Mouse (Mus musculus) CH12.LX (cell line): ENCODE measurements around the gene Erich2. TPM values are rescaled to one million over a fixed set of nuclear protein-coding genes. Genes with fewer than 3 reads are reported as not detected.
A peak's percentile ranks its signal among the peaks of the same experiment; 100 is the strongest.

Experiments
- DNase-seq: peaks from one replicate; pipeline ENCODE4 v3.0.0-alpha.2; 2013; ENCODE audit errors: extremely low read depth
- H3K27ac ChIP-seq: 2 replicates; pipeline ENCODE4 v1.5.1; 2012; ENCODE audit warnings: low read depth, mild to moderate bottlenecking, control low read depth, moderate library complexity; ENCODE audit not compliant: insufficient read depth
- H3K27me3 ChIP-seq: replicated peaks from 2 replicates; pipeline ENCODE3; 2012; ENCODE audit warnings: inconsistent platforms
- H3K36me3 ChIP-seq, 2 experiments: replicated peaks in 1 of 2; 2 replicates each; pipeline versions ENCODE3 to v1.6.1; 2012; ENCODE audit warnings: inconsistent platforms in 1 of 2, low read length in 1 of 2, mild to moderate bottlenecking in 1 of 2, mixed read lengths in 1 of 2, moderate library complexity in 1 of 2; ENCODE audit not compliant: control insufficient read depth in 1 of 2, insufficient read depth in 1 of 2
- H3K4me1 ChIP-seq, 2 experiments: 2 replicates each; pipeline ENCODE4 v1.6.1; 2012; ENCODE audit warnings: inconsistent platforms in 1 of 2, moderate library complexity in 1 of 2; ENCODE audit not compliant: insufficient read depth in 2 of 2, control insufficient read depth in 1 of 2
- H3K4me2 ChIP-seq: 2 replicates; pipeline ENCODE4 v1.6.1; 2012; ENCODE audit warnings: low read depth, mild to moderate bottlenecking, control low read depth; ENCODE audit not compliant: poor library complexity, insufficient read depth, severe bottlenecking
- H3K4me3 ChIP-seq, 3 experiments: fragments of 150-350 bp in 1 of 3; sonication (generic) in 1 of 3; replicated peaks in 1 of 3; 2 replicates each; pipeline versions ENCODE3 to v1.5.1; 2011 to 2012; ENCODE audit warnings: low read depth in 2 of 3, low read length in 2 of 3, mild to moderate bottlenecking in 2 of 3, moderate library complexity in 2 of 3, control low read depth in 1 of 3, improper control_type of control experiment in 1 of 3, inconsistent platforms in 1 of 3, mixed read lengths in 1 of 3; ENCODE audit not compliant: poor library complexity in 1 of 3
- H3K79me2 ChIP-seq: replicated peaks from 2 replicates; pipeline ENCODE4 v1.6.1; 2012; ENCODE audit warnings: mild to moderate bottlenecking, moderate library complexity; ENCODE audit not compliant: control insufficient read depth, poor library complexity, insufficient read depth, severe bottlenecking; ENCODE audit errors: extremely low read depth
- H3K9ac ChIP-seq: 2 replicates; pipeline ENCODE4 v1.6.1; 2012; ENCODE audit warnings: low read depth, mild to moderate bottlenecking, control low read depth, moderate library complexity; ENCODE audit not compliant: insufficient read depth
- H3K9me3 ChIP-seq: replicated peaks from 2 replicates; pipeline ENCODE3; 2012; ENCODE audit warnings: low read length, inconsistent platforms, mixed read lengths
- BHLHE40 ChIP-seq: IDR thresholded peaks from 2 replicates; pipeline ENCODE4 v1.6.1; 2011; ENCODE audit warnings: mild to moderate bottlenecking, low read depth, low read length, improper control_type of control experiment
- CHD1 ChIP-seq: IDR thresholded peaks from 2 replicates; pipeline ENCODE4 v1.6.1; 2012; ENCODE audit warnings: low read depth, low read length, improper control_type of control experiment, inconsistent platforms
- CTCF ChIP-seq, 2 experiments: IDR thresholded peaks in 1 of 2; conservative IDR thresholded peaks in 1 of 2; 2 replicates each; pipeline ENCODE4 v1.5.1; 2011 to 2012; ENCODE audit warnings: low read depth in 2 of 2, low read length in 2 of 2, improper control_type of control experiment in 1 of 2, inconsistent platforms in 1 of 2, mild to moderate bottlenecking in 1 of 2, moderate library complexity in 1 of 2
- EP300 ChIP-seq: IDR thresholded peaks from 2 replicates; pipeline ENCODE4 v1.6.1; 2011; ENCODE audit warnings: low read length, improper control_type of control experiment
- ETS1 ChIP-seq: conservative IDR thresholded peaks from 2 replicates; pipeline ENCODE4 v1.6.1; 2012; ENCODE audit warnings: low read depth, mild to moderate bottlenecking, inconsistent platforms, low read length, improper control_type of control experiment, moderate library complexity
- HCFC1 ChIP-seq: IDR thresholded peaks from 2 replicates; pipeline ENCODE4 v1.6.1; 2012; ENCODE audit warnings: low read depth, mild to moderate bottlenecking, inconsistent platforms, low read length, improper control_type of control experiment
- JUND ChIP-seq: conservative IDR thresholded peaks from 2 replicates; pipeline ENCODE4 v1.6.1; 2011; ENCODE audit warnings: low read depth, low read length, improper control_type of control experiment
- MAFK ChIP-seq: IDR thresholded peaks from 2 replicates; pipeline ENCODE4 v1.6.1; 2011; ENCODE audit warnings: low read length, improper control_type of control experiment; ENCODE audit not compliant: insufficient replicate concordance
- MAZ ChIP-seq: IDR thresholded peaks from 2 replicates; pipeline ENCODE4 v1.6.1; 2012; ENCODE audit warnings: low read depth, mild to moderate bottlenecking, inconsistent platforms, low read length, improper control_type of control experiment, moderate library complexity
- PAX5 ChIP-seq: IDR thresholded peaks from 2 replicates; pipeline ENCODE4 v1.6.1; 2012; ENCODE audit warnings: low read length, inconsistent platforms, mixed read lengths
- POLR2A ChIP-seq: IDR thresholded peaks from 2 replicates; pipeline ENCODE4 v1.6.1; 2011; ENCODE audit warnings: low read depth, mild to moderate bottlenecking, improper control_type of control experiment, low read length
- RAD21 ChIP-seq: IDR thresholded peaks from 2 replicates; pipeline ENCODE4 v1.6.1; 2011; ENCODE audit warnings: low read depth, mild to moderate bottlenecking, low read length, improper control_type of control experiment, moderate library complexity
- TCF12 ChIP-seq: IDR thresholded peaks from 2 replicates; pipeline ENCODE4 v1.6.1; 2014; ENCODE audit warnings: low read depth, mild to moderate bottlenecking, inconsistent platforms, low read length, improper control_type of control experiment
- USF2 ChIP-seq: conservative IDR thresholded peaks from 2 replicates; pipeline ENCODE4 v1.6.1; 2011; ENCODE audit warnings: low read depth, low read length, improper control_type of control experiment
- ZKSCAN1 ChIP-seq: IDR thresholded peaks from 2 replicates; pipeline ENCODE4 v1.6.1; 2012; ENCODE audit warnings: low read depth, inconsistent platforms, low read length, improper control_type of control experiment, borderline replicate concordance
- dilution Hi-C: fragments of 300-500 bp; cut with MboI; formaldehyde crosslinking; loops from 2 replicates; pipeline ENCODE4 v1.14.3; 2020; ENCODE audit warnings: low sequenced_read_pairs; ENCODE audit not compliant: extremely low pct_unique_long_range_greater_than_20kb, extremely low pct_ligation_motif_present
- in situ Hi-C: fragments of 300-500 bp; cut with MboI; formaldehyde crosslinking; loops from 3 replicates; pipeline ENCODE4 v1.14.3; 2019; ENCODE audit warnings: low sequenced_read_pairs, low pct_ligation_motif_present, low pct_unique_long_range_greater_than_20kb, mixed read lengths
- polyA plus RNA-seq: library from polyadenylated mRNA; unstranded; fragments of >175 nt; gene quantifications from 2 replicates; pipeline ENCODE4 v1.2.1, GENCODE M21; 2012; ENCODE audit warnings: low read depth; ENCODE audit not compliant: insufficient read length
- total RNA-seq, 2 experiments: library from RNA; depleted of rRNA; stranded (reverse); fragments of 300-350 nt in 1 of 2; fragments of >200 nt in 1 of 2; gene quantifications; 2 replicates each; pipeline ENCODE4 v1.2.3; 2012 to 2014

Gene Erich2
- total and polyA plus RNA-seq, 3 experiments = 0.24 TPM; not detected in 2

DNA sequence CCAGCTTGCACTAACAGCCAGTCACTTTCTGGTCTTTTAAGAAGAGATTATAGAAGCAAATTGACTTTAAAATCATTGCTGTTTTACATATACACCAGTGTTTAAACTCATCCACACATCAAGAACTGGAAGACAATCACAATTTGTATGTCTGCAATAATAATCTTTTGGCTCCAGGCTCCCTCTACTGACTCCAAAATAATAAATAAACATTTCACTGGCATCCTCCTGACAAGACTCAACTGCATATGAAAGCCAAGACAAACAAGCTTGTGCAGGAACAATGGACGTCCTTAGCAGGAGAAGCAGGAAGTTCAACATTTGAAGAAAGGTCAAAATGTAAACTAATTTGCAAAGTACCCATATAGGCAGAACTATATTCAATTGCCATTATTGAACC lies 3.4 kb upstream of the Erich2 start:
- peaks cover 4 to 21% of the 10 kb centered on the region in 2 experiments; a peak in 2 of 4 replicates for H3K4me1 ChIP-seq
- H3K27me3 ChIP-seq = no peaks in the 10 kb centered on the region
- no peak overlapping the region for H3K27ac ChIP-seq
- no peaks in the 10 kb centered on the region for H3K79me2 ChIP-seq
- DNase-seq = no peak
- H3K4me2 ChIP-seq = peak overlapping the region; percentile 65; the same call in 1 of the 2 replicates
- peaks cover 2% of the 10 kb centered on the region for H3K9me3 ChIP-seq
- TF ChIP-seq RAD21 = peak; percentile 20
- no peak for TF ChIP-seq PAX5
- peak in 1 of 2 experiments; percentile 9; a peak in 1 of 4 replicates for TF ChIP-seq CTCF (conservative IDR thresholded peaks at IDR 0.05 in 1 of 2, IDR thresholded peaks at IDR 0.05 in 1 of 2; ENCODE audit: low read depth in 2 of 2, low read length in 2 of 2)
- no peak for TF ChIP-seq ETS1
- no peak for TF ChIP-seq MAZ
- in situ Hi-C loops = no loop called here
- dilution Hi-C loops = no loop called here
- H3K4me3 ChIP-seq = no peak overlapping the region
- H3K9ac ChIP-seq = no peak overlapping the region
- no peaks in the 10 kb centered on the region for H3K36me3 ChIP-seq

- Histone ChIP-seq H3K79me2 (no peaks in the 10 kb centered on the region), H3K9me3 (peaks cover 2% of the 10 kb centered on the region), H3K27me3 (no peaks in the 10 kb centered on the region), H3K4me3 (no peak overlapping the region), H3K27ac (no peak overlapping the region), H3K9ac (no peak overlapping the region), H3K36me3 (no peaks in the 10 kb centered on the region), H3K4me1 (peaks cover 4 to 21% of the 10 kb centered on the region in 2 experiments; a peak in 2 of 4 replicates), H3K4me2 (peak overlapping the region; percentile 65; the same call in 1 of the 2 replicates)
- in situ Hi-C loops = no loop called here
- dilution Hi-C loops = no loop called here
- TF ChIP-seq CHD1 (no peak), HCFC1 (no peak), ZKSCAN1 (no peak), BHLHE40 (0 out of 2 replicates have a peak, but pooled peaks have one; percentile 25), USF2 (no peak), ETS1 (no peak), MAFK (no peak), EP300 (peak; percentile 60), POLR2A (no peak), JUND (no peak), CTCF (conservative IDR thresholded peaks at IDR 0.05 in 1 of 2, IDR thresholded peaks at IDR 0.05 in 1 of 2; ENCODE audit: low read depth in 2 of 2, low read length in 2 of 2) (no peak)
- peak; percentile 35 for DNase-seq
These were observed 2.7 kb upstream of the Erich2 start for GRCm38 (mm10) chr2:70505896-70506295.

- no peaks in the 10 kb centered on the region for H3K36me3 ChIP-seq
- H3K4me3 ChIP-seq = no peak overlapping the region
- H3K4me1 ChIP-seq = peaks cover 4 to 21% of the 10 kb centered on the region in 2 experiments; a peak in 2 of 4 replicates
- no peaks in the 10 kb centered on the region for H3K79me2 ChIP-seq
- peaks cover 2% of the 10 kb centered on the region for H3K9me3 ChIP-seq
- H3K4me2 ChIP-seq = no peak overlapping the region
- TF ChIP-seq USF2 (no peak), TCF12 (no peak)
- in situ Hi-C loops = no loop called here
- dilution Hi-C loops = no loop called here
- no peaks in the 10 kb centered on the region for H3K27me3 ChIP-seq
- no peak for DNase-seq
- no peak overlapping the region for H3K9ac ChIP-seq
- H3K27ac ChIP-seq = no peak overlapping the region
These were observed 2.2 kb upstream of the Erich2 start for GRCm38 (mm10) chr2:70506372-70506771.
